Mouse (Mus musculus): ENCODE results near the gene Chd1. TPM values are rescaled to one million over a fixed set of nuclear protein-coding genes. Genes with fewer than 3 reads are reported as not detected.
"Not testable (repeated sequence)": the region's sequence is repeated elsewhere in the genome, so short reads cannot be mapped to it uniquely, and the experiment has no call there.

Chd1 gene
- polyA plus RNA-seq, 1 experiment from 2014 or later: 14.5 TPM

- 94% methylated on average over 5 of the region's 5 CpGs for WGBS
- H3K4me3 ChIP-seq (ENCODE audit: low read depth, low read length); ATAC-seq; H3K4me2 ChIP-seq (ENCODE audit: low read length); H3K27ac ChIP-seq (ENCODE audit: low read length); H3K27me3 ChIP-seq (ENCODE audit: control insufficient read depth, insufficient read depth, low read depth, low read length); H3K9me3 ChIP-seq (replicated peaks; ENCODE audit: control insufficient read depth, low read length, poor library complexity, severe bottlenecking); H3K4me1 ChIP-seq (ENCODE audit: control insufficient read depth, insufficient read depth, low read length); H3K9ac ChIP-seq (ENCODE audit: low read depth, low read length): not testable (repeated sequence)
- peaks cover 27% of the 10 kb centered on the region for H3K36me3 ChIP-seq (ENCODE audit: control insufficient read depth, insufficient read depth, low read length)
Measured at GRCm38 (mm10) chr17:15751264-15751663, 46.5 kb downstream of the Chd1 start.

- H3K36me3 ChIP-seq (ENCODE audit: control insufficient read depth, insufficient read depth, low read length): peaks cover 27% of the 10 kb centered on the region
- no peaks in the 10 kb centered on the region for H3K9me3 ChIP-seq (replicated peaks; ENCODE audit: control insufficient read depth, low read length, poor library complexity, severe bottlenecking)
- H3K4me1 ChIP-seq (ENCODE audit: control insufficient read depth, insufficient read depth, low read length): no peaks in the 10 kb centered on the region
- no peak overlapping the region for H3K27ac ChIP-seq (ENCODE audit: low read length)
- no peak for ATAC-seq
- no peak overlapping the region for H3K4me2 ChIP-seq (ENCODE audit: low read length)
- H3K4me3 ChIP-seq (ENCODE audit: low read depth, low read length): no peak overlapping the region
- WGBS: 91% methylated on average over 8 of the region's 8 CpGs
- no peaks in the 10 kb centered on the region for H3K27me3 ChIP-seq (ENCODE audit: control insufficient read depth, insufficient read depth, low read depth, low read length)
- H3K9ac ChIP-seq (ENCODE audit: low read depth, low read length): no peak overlapping the region
Measured at GRCm38 (mm10) chr17:15761191-15761590, 56.4 kb downstream of the Chd1 start.

GRCm38 (mm10) chr17:15769081-15769724 is 64.4 kb downstream of the Chd1 start:
- ATAC-seq: no peak
- Histone ChIP-seq H3K9me3 (replicated peaks; ENCODE audit: control insufficient read depth, low read length, poor library complexity, severe bottlenecking) (no peaks in the 10 kb centered on the region), H3K4me1 (ENCODE audit: control insufficient read depth, insufficient read depth, low read length) (no peaks in the 10 kb centered on the region), H3K9ac (ENCODE audit: low read depth, low read length) (no peak overlapping the region), H3K36me3 (ENCODE audit: control insufficient read depth, insufficient read depth, low read length) (peaks cover 17% of the 10 kb centered on the region), H3K27ac (ENCODE audit: low read length) (no peak overlapping the region), H3K27me3 (ENCODE audit: control insufficient read depth, insufficient read depth, low read depth, low read length) (no peaks in the 10 kb centered on the region), H3K4me3 (ENCODE audit: low read depth, low read length) (no peak overlapping the region), H3K4me2 (ENCODE audit: low read length) (no peak overlapping the region)
- 82% methylated on average over 7 of the region's 7 CpGs for WGBS

- Histone ChIP-seq H3K9me3 (replicated peaks; ENCODE audit: control insufficient read depth, low read length, poor library complexity, severe bottlenecking) (no peaks in the 10 kb centered on the region), H3K4me2 (ENCODE audit: low read length) (no peak overlapping the region), H3K4me1 (ENCODE audit: control insufficient read depth, insufficient read depth, low read length) (no peaks in the 10 kb centered on the region), H3K27me3 (ENCODE audit: control insufficient read depth, insufficient read depth, low read depth, low read length) (no peaks in the 10 kb centered on the region), H3K9ac (ENCODE audit: low read depth, low read length) (no peak overlapping the region), H3K4me3 (ENCODE audit: low read depth, low read length) (no peak overlapping the region), H3K36me3 (ENCODE audit: control insufficient read depth, insufficient read depth, low read length) (peaks cover 10% of the 10 kb centered on the region; the same call in 1 of the 2 replicates), H3K27ac (ENCODE audit: low read length) (no peak overlapping the region)
- WGBS: 86% methylated on average over 6 of the region's 6 CpGs
- no peak for ATAC-seq
Measured at GRCm38 (mm10) chr17:15773956-15774355, 69.2 kb downstream of the Chd1 start.

- Histone ChIP-seq H3K4me3 (ENCODE audit: low read depth, low read length) (no peak overlapping the region), H3K36me3 (ENCODE audit: control insufficient read depth, insufficient read depth, low read length) (peaks cover 7% of the 10 kb centered on the region; the same call in 1 of the 2 replicates), H3K9ac (ENCODE audit: low read depth, low read length) (no peak overlapping the region), H3K27ac (ENCODE audit: low read length) (no peak overlapping the region), H3K9me3 (replicated peaks; ENCODE audit: control insufficient read depth, low read length, poor library complexity, severe bottlenecking) (no peaks in the 10 kb centered on the region), H3K4me2 (ENCODE audit: low read length) (no peak overlapping the region), H3K27me3 (ENCODE audit: control insufficient read depth, insufficient read depth, low read depth, low read length) (no peaks in the 10 kb centered on the region), H3K4me1 (ENCODE audit: control insufficient read depth, insufficient read depth, low read length) (no peaks in the 10 kb centered on the region)
- ATAC-seq: 0 out of 2 replicates have a peak, but pooled peaks have one; percentile 25
- 83% methylated on average over 5 of the region's 5 CpGs for WGBS
Measured at GRCm38 (mm10) chr17:15774565-15775215, 69.9 kb downstream of the Chd1 start.

GRCm38 (mm10) chr17:15776349-15776748 is 71.6 kb downstream of the Chd1 start:
- H3K4me3 ChIP-seq (ENCODE audit: low read depth, low read length): no peak overlapping the region
- H3K4me2 ChIP-seq (ENCODE audit: low read length): no peak overlapping the region
- peak; percentile 45; the same call in 1 of the 2 replicates for ATAC-seq
- no peaks in the 10 kb centered on the region for H3K4me1 ChIP-seq (ENCODE audit: control insufficient read depth, insufficient read depth, low read length)
- no peaks in the 10 kb centered on the region for H3K36me3 ChIP-seq (ENCODE audit: control insufficient read depth, insufficient read depth, low read length)
- WGBS: 78% methylated on average over 5 of the region's 5 CpGs
- H3K9me3 ChIP-seq (replicated peaks; ENCODE audit: control insufficient read depth, low read length, poor library complexity, severe bottlenecking): no peaks in the 10 kb centered on the region
- no peaks in the 10 kb centered on the region for H3K27me3 ChIP-seq (ENCODE audit: control insufficient read depth, insufficient read depth, low read depth, low read length)
- no peak overlapping the region for H3K9ac ChIP-seq (ENCODE audit: low read depth, low read length)
- H3K27ac ChIP-seq (ENCODE audit: low read length): no peak overlapping the region

GRCm38 (mm10) chr17:15777979-15778378 is 73.2 kb downstream of the Chd1 start:
- no peak for ATAC-seq
- H3K4me1 ChIP-seq (ENCODE audit: control insufficient read depth, insufficient read depth, low read length): no peaks in the 10 kb centered on the region
- WGBS: 88% methylated on average over 6 of the region's 6 CpGs

GRCm38 (mm10) chr17:15787036-15787435 is 82.3 kb downstream of the Chd1 start:
- Histone ChIP-seq H3K9me3 (replicated peaks; ENCODE audit: control insufficient read depth, low read length, poor library complexity, severe bottlenecking) (no peaks in the 10 kb centered on the region), H3K4me1 (ENCODE audit: control insufficient read depth, insufficient read depth, low read length) (no peaks in the 10 kb centered on the region), H3K27me3 (ENCODE audit: control insufficient read depth, insufficient read depth, low read depth, low read length) (no peaks in the 10 kb centered on the region), H3K27ac (ENCODE audit: low read length) (no peak overlapping the region), H3K36me3 (ENCODE audit: control insufficient read depth, insufficient read depth, low read length) (no peaks in the 10 kb centered on the region), H3K4me2 (ENCODE audit: low read length) (no peak overlapping the region), H3K4me3 (ENCODE audit: low read depth, low read length) (no peak overlapping the region), H3K9ac (ENCODE audit: low read depth, low read length) (no peak overlapping the region)
- no peak for ATAC-seq
- WGBS: 28% methylated on average over 3 of the region's 3 CpGs

More at GRCm38 (mm10) chr17:15777979-15778378, 73.2 kb downstream of the Chd1 start:
- no peak overlapping the region for H3K4me2 ChIP-seq (ENCODE audit: low read length)
- H3K36me3 ChIP-seq (ENCODE audit: control insufficient read depth, insufficient read depth, low read length): no peaks in the 10 kb centered on the region
- no peak overlapping the region for H3K4me3 ChIP-seq (ENCODE audit: low read depth, low read length)
- H3K9me3 ChIP-seq (replicated peaks; ENCODE audit: control insufficient read depth, low read length, poor library complexity, severe bottlenecking): no peaks in the 10 kb centered on the region
- no peaks in the 10 kb centered on the region for H3K27me3 ChIP-seq (ENCODE audit: control insufficient read depth, insufficient read depth, low read depth, low read length)
- no peak overlapping the region for H3K27ac ChIP-seq (ENCODE audit: low read length)
- H3K9ac ChIP-seq (ENCODE audit: low read depth, low read length): no peak overlapping the region

GRCm38 (mm10) chr17:15790716-15791115 is 85.9 kb downstream of the Chd1 start:
- 77% methylated on average over 8 of the region's 8 CpGs for WGBS
- H3K27me3 ChIP-seq (ENCODE audit: control insufficient read depth, insufficient read depth, low read depth, low read length): no peaks in the 10 kb centered on the region
- no peak overlapping the region for H3K4me2 ChIP-seq (ENCODE audit: low read length)
- no peak for ATAC-seq
- H3K4me3 ChIP-seq (ENCODE audit: low read depth, low read length): no peak overlapping the region
- H3K9ac ChIP-seq (ENCODE audit: low read depth, low read length): no peak overlapping the region
- H3K27ac ChIP-seq (ENCODE audit: low read length): no peak overlapping the region
- H3K4me1 ChIP-seq (ENCODE audit: control insufficient read depth, insufficient read depth, low read length): no peaks in the 10 kb centered on the region
- H3K9me3 ChIP-seq (replicated peaks; ENCODE audit: control insufficient read depth, low read length, poor library complexity, severe bottlenecking): no peaks in the 10 kb centered on the region
- H3K36me3 ChIP-seq (ENCODE audit: control insufficient read depth, insufficient read depth, low read length): no peaks in the 10 kb centered on the region
